10 mouse cellular contexts compared by ENCODE assay signal in genomic region chr16:38858120-38858749, GRCm38 (mm10). TPM values are rescaled to one million over a fixed set of nuclear protein-coding genes. Genes with fewer than 3 reads are reported as not detected.
A peak's percentile ranks its signal among the peaks of the same experiment; 100 is the strongest.
DNase-seq lines count a peak whose midpoint lies in the region; ATAC-seq lines count a peak whose summit lies in the region.
"Had no signal": no experiment of that assay in that cellular context is flagged by ENCODE, and none has a peak within 500 bp of the region (broad histone marks: within the 10 kb centered on the region; RNA-seq: fewer than 3 reads in every experiment).

No protein-coding gene starts in this region.

- ATAC-seq in frontal cortex, adult (ENCODE audit: low TSS enrichment): peak; percentile 76
- 0 out of 2 replicates have a peak, but pooled peaks have one; percentile 45 for ATAC-seq in midbrain, embryonic 15.5 days (replicated peaks)
- no peak for ATAC-seq in erythroblast, adult 5-6 weeks (replicated peaks; ENCODE audit: low FRiP score, poor library complexity, severe bottlenecking)

- H3K4me3 ChIP-seq in midbrain, embryonic 15.5 days: no peak overlapping the region
- H3K4me3 ChIP-seq in midbrain, embryonic 10.5 days: no peak overlapping the region
- H3K4me3 ChIP-seq: liver, embryonic 13.5 days; stomach, embryonic 15.5 days had no signal

- H3K9ac ChIP-seq in midbrain, embryonic 15.5 days: no peak overlapping the region
- H3K9ac ChIP-seq: liver, embryonic 13.5 days; stomach, embryonic 15.5 days had no signal

- H3K4me2 ChIP-seq in midbrain, embryonic 15.5 days: 0 out of 2 replicates have a peak overlapping the region, but pooled peaks have one; percentile 18
- H3K4me2 ChIP-seq: liver, embryonic 13.5 days; stomach, embryonic 15.5 days had no signal

- no peaks in the 10 kb centered on the region for H3K27me3 ChIP-seq in midbrain, embryonic 15.5 days (replicated peaks)
- no peaks in the 10 kb centered on the region for H3K27me3 ChIP-seq in midbrain, embryonic 10.5 days (ENCODE audit: low read depth, poor library complexity, severe bottlenecking)
- H3K27me3 ChIP-seq: liver, embryonic 13.5 days; stomach, embryonic 15.5 days had no signal

- H3K27ac ChIP-seq in midbrain, embryonic 15.5 days: no peak overlapping the region
- H3K27ac ChIP-seq in midbrain, embryonic 10.5 days (replicated peaks): no peak overlapping the region
- H3K27ac ChIP-seq: liver, embryonic 13.5 days; stomach, embryonic 15.5 days had no signal

- no peak for DNase-seq in frontal cortex, postnatal 36 days (ENCODE audit: low spot score in 2 of 2)
- no peak for DNase-seq in midbrain, embryonic 10.5 days (ENCODE audit: low spot score)
- DNase-seq in embryo, embryonic 11.5 days (ENCODE audit: low read depth, low spot score): peak; percentile 40
- DNase-seq in lung, postnatal 25 days (ENCODE audit: low spot score): peak; percentile 15
- DNase-seq in layer of hippocampus, adult 9-11 months: no peak
- DNase-seq: liver, embryonic 13.5 days had no signal

- 32% methylated on average over 8 of the region's 8 CpGs for WGBS in midbrain, embryonic 15.5 days
- 44% methylated on average over 8 of the region's 8 CpGs for WGBS in midbrain, embryonic 10.5 days

- no peaks in the 10 kb centered on the region for H3K4me1 ChIP-seq in midbrain, embryonic 15.5 days
- no peaks in the 10 kb centered on the region for H3K4me1 ChIP-seq in midbrain, embryonic 10.5 days
- H3K4me1 ChIP-seq: liver, embryonic 13.5 days; stomach, embryonic 15.5 days had no signal

- no peaks in the 10 kb centered on the region for H3K36me3 ChIP-seq in midbrain, embryonic 15.5 days (replicated peaks)
- H3K36me3 ChIP-seq in midbrain, embryonic 10.5 days: no peaks in the 10 kb centered on the region
- H3K36me3 ChIP-seq: liver, embryonic 13.5 days; stomach, embryonic 15.5 days had no signal

- no peaks in the 10 kb centered on the region for H3K9me3 ChIP-seq in midbrain, embryonic 15.5 days
- no peaks in the 10 kb centered on the region for H3K9me3 ChIP-seq in midbrain, embryonic 10.5 days (replicated peaks)
- H3K9me3 ChIP-seq: liver, embryonic 13.5 days; stomach, embryonic 15.5 days had no signal

RNA-seq across cellular contexts. Expression of gene 4930435E12Rik, which starts 29.7 kb away (rescaled TPM):
- not detected in 2 replicates for polyA plus RNA-seq in midbrain, embryonic 15.5 days (2015; fragmentation: Nextera tagmentation; extraction: Ambion mirVana)
- polyA plus RNA-seq in midbrain, embryonic 10.5 days (2016; fragmentation: Nextera tagmentation; extraction: Ambion mirVana): not detected in 2 replicates
- not detected in 2 replicates for total RNA-seq in erythroblast, adult 5-6 weeks (2015; ENCODE audit: low replicate concordance)
- not detected in 2 replicates for total RNA-seq in erythroblast, adult 5-6 weeks (2017; ENCODE audit: low replicate concordance)
- polyA plus RNA-seq: liver, embryonic 13.5 days; stomach, embryonic 15.5 days had no signal

RNA-seq across cellular contexts. Expression of gene Igsf11, which starts 34.2 kb away (rescaled TPM):
- 1.8 and 2.4 TPM in 2 replicates for polyA plus RNA-seq in midbrain, embryonic 15.5 days (2015; fragmentation: Nextera tagmentation; extraction: Ambion mirVana)
- 1.5 and 2.1 TPM in 2 replicates for polyA plus RNA-seq in midbrain, embryonic 10.5 days (2016; fragmentation: Nextera tagmentation; extraction: Ambion mirVana)
- not detected in 2 replicates for total RNA-seq in erythroblast, adult 5-6 weeks (2015; ENCODE audit: low replicate concordance)
- total RNA-seq in erythroblast, adult 5-6 weeks (2017; ENCODE audit: low replicate concordance): not detected in 2 replicates

RNA-seq across cellular contexts. Expression of gene Upk1b, which starts 58.1 kb away (rescaled TPM):
- 0.57 TPM in 1 of 2 replicates, not detected in the other for polyA plus RNA-seq in midbrain, embryonic 15.5 days (2015; fragmentation: Nextera tagmentation; extraction: Ambion mirVana)
- polyA plus RNA-seq in midbrain, embryonic 10.5 days (2016; fragmentation: Nextera tagmentation; extraction: Ambion mirVana): 0.86 and 1.1 TPM in 2 replicates
- not detected in 2 replicates for total RNA-seq in erythroblast, adult 5-6 weeks (2015; ENCODE audit: low replicate concordance)
- not detected in 2 replicates for total RNA-seq in erythroblast, adult 5-6 weeks (2017; ENCODE audit: low replicate concordance)

Comparison
In these comparisons a context has a peak if more than half of its experiments do, and no peak if none do; other contexts are left out.
1. DNase-seq: peak in embryo, embryonic 11.5 days (single experiment) and lung, postnatal 25 days (single experiment); none in frontal cortex, postnatal 36 days (0 of 2), midbrain, embryonic 10.5 days (single experiment) and layer of hippocampus, adult 9-11 months (single experiment).